Mouse (Mus musculus): ENCODE measurements around the gene Pemt. TPM values are rescaled to one million over a fixed set of nuclear protein-coding genes. Genes with fewer than 3 reads are reported as not detected.

Pemt gene
- polyA plus RNA-seq, 1 experiment: 7.5 TPM

- Histone ChIP-seq H3K27me3 (ENCODE audit: control insufficient read depth, insufficient read depth, low read length) (no peaks in the 10 kb centered on the region), H3K4me1 (ENCODE audit: control insufficient read depth, insufficient read depth, low read length) (no peaks in the 10 kb centered on the region), H3K4me3 (replicated peaks; ENCODE audit: insufficient read depth, low read depth, low read length) (no peak overlapping the region), H3K27ac (ENCODE audit: insufficient read depth, low read length) (no peak overlapping the region)
- 65% methylated on average over 8 of the region's 8 CpGs for WGBS
- no peak for TF ChIP-seq POLR2A (IDR thresholded peaks at IDR 0.05; ENCODE audit: borderline replicate concordance, insufficient read depth, low read length)
- TF ChIP-seq CTCF (IDR thresholded peaks at IDR 0.05; ENCODE audit: borderline replicate concordance, insufficient read depth, low read depth, low read length): no peak
- DNase-seq: no peak
Measured at GRCm38 (mm10) chr11:59991365-59991764, 54.9 kb downstream of the Pemt start.

- DNase-seq: no peak
- Histone ChIP-seq H3K27me3 (ENCODE audit: control insufficient read depth, insufficient read depth, low read length) (no peaks in the 10 kb centered on the region), H3K4me3 (replicated peaks; ENCODE audit: insufficient read depth, low read depth, low read length) (no peak overlapping the region), H3K4me1 (ENCODE audit: control insufficient read depth, insufficient read depth, low read length) (no peaks in the 10 kb centered on the region), H3K27ac (ENCODE audit: insufficient read depth, low read length) (no peak overlapping the region)
- WGBS: 75% methylated on average over 1 of the region's 1 CpGs
- no peak for TF ChIP-seq CTCF (IDR thresholded peaks at IDR 0.05; ENCODE audit: borderline replicate concordance, insufficient read depth, low read depth, low read length)
- no peak for TF ChIP-seq POLR2A (IDR thresholded peaks at IDR 0.05; ENCODE audit: borderline replicate concordance, insufficient read depth, low read length)
Measured at GRCm38 (mm10) chr11:59989406-59989805, 56.9 kb downstream of the Pemt start.

GRCm38 (mm10) chr11:59977831-59978230 lies 68.5 kb downstream of the Pemt start:
- no peak for DNase-seq
- no peaks in the 10 kb centered on the region for H3K27me3 ChIP-seq (ENCODE audit: control insufficient read depth, insufficient read depth, low read length)
- 84% methylated on average over 5 of the region's 5 CpGs for WGBS
- no peak overlapping the region for H3K4me3 ChIP-seq (replicated peaks; ENCODE audit: insufficient read depth, low read depth, low read length)
- TF ChIP-seq POLR2A (IDR thresholded peaks at IDR 0.05; ENCODE audit: borderline replicate concordance, insufficient read depth, low read length) (no peak), CTCF (IDR thresholded peaks at IDR 0.05; ENCODE audit: borderline replicate concordance, insufficient read depth, low read depth, low read length) (no peak)
- H3K27ac ChIP-seq (ENCODE audit: insufficient read depth, low read length): no peak overlapping the region
- H3K4me1 ChIP-seq (ENCODE audit: control insufficient read depth, insufficient read depth, low read length): no peaks in the 10 kb centered on the region

- H3K27me3 ChIP-seq (ENCODE audit: control insufficient read depth, insufficient read depth, low read length): no peaks in the 10 kb centered on the region
- no peaks in the 10 kb centered on the region for H3K4me1 ChIP-seq (ENCODE audit: control insufficient read depth, insufficient read depth, low read length)
- no peak for TF ChIP-seq CTCF (IDR thresholded peaks at IDR 0.05; ENCODE audit: borderline replicate concordance, insufficient read depth, low read depth, low read length)
- no peak for TF ChIP-seq POLR2A (IDR thresholded peaks at IDR 0.05; ENCODE audit: borderline replicate concordance, insufficient read depth, low read length)
- 37% methylated on average over 10 of the region's 10 CpGs for WGBS
- no peak overlapping the region for H3K4me3 ChIP-seq (replicated peaks; ENCODE audit: insufficient read depth, low read depth, low read length)
- H3K27ac ChIP-seq (ENCODE audit: insufficient read depth, low read length): no peak overlapping the region
- no peak for DNase-seq
Measured at GRCm38 (mm10) chr11:59975241-59975640, 71.0 kb downstream of the Pemt start.

GRCm38 (mm10) chr11:59973389-59973788 lies 72.9 kb downstream of the Pemt start:
- WGBS: 77% methylated on average over 5 of the region's 5 CpGs
- Histone ChIP-seq H3K4me3 (replicated peaks; ENCODE audit: insufficient read depth, low read depth, low read length) (no peak overlapping the region), H3K27ac (ENCODE audit: insufficient read depth, low read length) (no peak overlapping the region), H3K4me1 (ENCODE audit: control insufficient read depth, insufficient read depth, low read length) (no peaks in the 10 kb centered on the region), H3K27me3 (ENCODE audit: control insufficient read depth, insufficient read depth, low read length) (no peaks in the 10 kb centered on the region)
- no peak for TF ChIP-seq POLR2A (IDR thresholded peaks at IDR 0.05; ENCODE audit: borderline replicate concordance, insufficient read depth, low read length)
- TF ChIP-seq CTCF (IDR thresholded peaks at IDR 0.05; ENCODE audit: borderline replicate concordance, insufficient read depth, low read depth, low read length): no peak
- DNase-seq: no peak

GRCm38 (mm10) chr11:59971691-59972090 lies 74.6 kb downstream of the Pemt start:
- H3K4me3 ChIP-seq (replicated peaks; ENCODE audit: insufficient read depth, low read depth, low read length): no peak overlapping the region
- H3K27me3 ChIP-seq (ENCODE audit: control insufficient read depth, insufficient read depth, low read length): no peaks in the 10 kb centered on the region
- 44% methylated on average over 2 of the region's 2 CpGs for WGBS
- no peak for DNase-seq
- no peaks in the 10 kb centered on the region for H3K4me1 ChIP-seq (ENCODE audit: control insufficient read depth, insufficient read depth, low read length)
- TF ChIP-seq CTCF (IDR thresholded peaks at IDR 0.05; ENCODE audit: borderline replicate concordance, insufficient read depth, low read depth, low read length) (no peak), POLR2A (IDR thresholded peaks at IDR 0.05; ENCODE audit: borderline replicate concordance, insufficient read depth, low read length) (no peak)
- no peak overlapping the region for H3K27ac ChIP-seq (ENCODE audit: insufficient read depth, low read length)

- TF ChIP-seq POLR2A (IDR thresholded peaks at IDR 0.05; ENCODE audit: borderline replicate concordance, insufficient read depth, low read length) (no peak), CTCF (IDR thresholded peaks at IDR 0.05; ENCODE audit: borderline replicate concordance, insufficient read depth, low read depth, low read length) (no peak)
- no peak for DNase-seq
- WGBS: 86% methylated on average over 5 of the region's 5 CpGs
- Histone ChIP-seq H3K4me1 (ENCODE audit: control insufficient read depth, insufficient read depth, low read length) (no peaks in the 10 kb centered on the region), H3K27ac (ENCODE audit: insufficient read depth, low read length) (no peak overlapping the region), H3K27me3 (ENCODE audit: control insufficient read depth, insufficient read depth, low read length) (no peaks in the 10 kb centered on the region), H3K4me3 (replicated peaks; ENCODE audit: insufficient read depth, low read depth, low read length) (no peak overlapping the region)
Measured at GRCm38 (mm10) chr11:59970780-59971179, 75.5 kb downstream of the Pemt start.

- Histone ChIP-seq H3K4me3 (replicated peaks; ENCODE audit: insufficient read depth, low read depth, low read length) (no peak overlapping the region), H3K4me1 (ENCODE audit: control insufficient read depth, insufficient read depth, low read length) (no peaks in the 10 kb centered on the region), H3K27me3 (ENCODE audit: control insufficient read depth, insufficient read depth, low read length) (no peaks in the 10 kb centered on the region), H3K27ac (ENCODE audit: insufficient read depth, low read length) (no peak overlapping the region)
- 86% methylated on average over 1 of the region's 1 CpGs for WGBS
- no peak for TF ChIP-seq CTCF (IDR thresholded peaks at IDR 0.05; ENCODE audit: borderline replicate concordance, insufficient read depth, low read depth, low read length)
- TF ChIP-seq POLR2A (IDR thresholded peaks at IDR 0.05; ENCODE audit: borderline replicate concordance, insufficient read depth, low read length): no peak
- no peak for DNase-seq
Measured at GRCm38 (mm10) chr11:59967765-59968164, 78.5 kb downstream of the Pemt start.
